Mouse (Mus musculus) C2C12 (cell line): Measurements from ENCODE around the gene Igdcc3.

Experiments used
- CEBPB ChIP-seq: IDR thresholded peaks from one replicate; pipeline ENCODE4 v1.6.1; 2011; ENCODE audit warnings: low read depth, mild to moderate bottlenecking, control low read depth, moderate library complexity
- CTCF ChIP-seq: IDR thresholded peaks from one replicate; pipeline ENCODE4 v1.5.1; 2011; ENCODE audit not compliant: control insufficient read depth, insufficient read depth, insufficient read length
- MYOD1 ChIP-seq: IDR thresholded peaks from one replicate; pipeline ENCODE4 v1.6.1; 2011; ENCODE audit warnings: low read depth; ENCODE audit not compliant: control insufficient read depth, insufficient read length
- MYOG ChIP-seq: IDR thresholded peaks from one replicate; pipeline ENCODE4 v1.6.1; 2011; ENCODE audit not compliant: control insufficient read depth, insufficient read length; ENCODE audit errors: extremely low read depth
- USF1 ChIP-seq: IDR thresholded peaks from one replicate; pipeline ENCODE4 v1.6.1; 2011; ENCODE audit warnings: low read depth, mild to moderate bottlenecking, control low read depth, moderate library complexity

DNA sequence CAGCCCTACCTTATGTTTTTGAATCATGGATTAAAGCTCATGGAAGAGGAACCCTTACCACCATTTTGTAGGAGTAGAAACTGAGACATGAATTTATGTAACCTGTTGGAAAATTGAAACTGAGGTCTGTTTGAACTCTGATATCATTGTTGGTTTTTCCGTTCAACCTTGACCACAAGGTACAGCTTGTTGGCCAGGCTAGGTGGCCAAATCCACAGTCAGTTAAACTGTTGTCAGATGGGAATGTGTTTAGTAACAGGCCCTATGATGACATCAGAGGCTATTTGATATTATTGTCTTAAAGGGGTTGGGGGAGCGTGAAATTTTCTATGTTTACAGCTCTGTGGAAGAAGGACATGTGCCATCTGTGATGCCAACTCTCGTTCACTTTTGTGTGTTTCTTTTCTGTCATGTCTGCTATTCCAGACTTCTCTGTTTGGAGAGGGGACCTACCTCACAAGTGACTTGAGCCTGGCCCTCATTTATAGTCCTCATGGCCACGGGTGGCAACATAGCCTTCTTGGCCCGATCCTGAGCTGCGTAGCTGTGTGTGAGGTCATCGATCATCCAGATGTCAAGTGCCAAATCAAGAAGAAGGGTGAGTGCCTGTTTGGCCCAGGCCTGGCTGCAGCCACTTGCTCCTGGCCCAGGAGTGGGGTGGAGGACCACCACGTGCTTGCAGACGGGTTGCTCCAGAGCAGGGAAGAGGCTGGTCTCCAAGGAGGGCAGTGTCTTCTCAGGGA is 92.4 kb downstream of the Igdcc3 start:
- no peak for TF ChIP-seq MYOG
- no peak for TF ChIP-seq CTCF
- TF ChIP-seq MYOD1: no peak
- no peak for TF ChIP-seq CEBPB
- no peak for TF ChIP-seq USF1
